Mouse (Mus musculus) right cerebral cortex, postnatal 36 days (tissue): ENCODE results near the gene Plce1.

ENCODE experiments used
- DNase-seq, 2 experiments: peaks; one replicate each; pipeline ENCODE4 v3.0.0; 2022; ENCODE audit warnings: low spot score in 2 of 2, mixed read lengths in 1 of 2

Plce1 gene

DNA sequence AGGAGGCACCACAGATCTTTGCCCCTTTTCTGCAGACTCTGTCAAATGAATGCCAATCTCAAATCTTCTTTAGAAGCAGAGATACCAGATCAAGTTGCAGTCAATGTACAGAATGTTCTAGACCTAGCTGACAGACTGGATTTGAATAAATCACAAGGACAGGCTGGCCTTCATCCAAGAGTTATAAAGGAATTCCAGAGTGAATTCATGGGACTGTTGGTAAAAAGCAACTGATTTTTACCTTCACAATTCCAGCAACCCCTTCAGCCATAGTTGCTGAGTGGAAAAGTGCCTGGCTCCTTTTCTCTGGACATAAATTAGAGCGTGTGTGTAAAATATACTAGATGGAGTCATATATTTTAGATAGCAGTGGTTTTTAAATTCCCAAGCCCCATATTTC is 102.0 kb downstream of the Plce1 start:
- DNase-seq: no peak

GRCm38 (mm10) chr19:38587559-38587958 is 106.7 kb downstream of the Plce1 start:
- no peak for DNase-seq

GRCm38 (mm10) chr19:38589466-38589865 is 108.6 kb downstream of the Plce1 start:
- DNase-seq: no peak

GRCm38 (mm10) chr19:38589941-38590340 is 109.0 kb downstream of the Plce1 start:
- DNase-seq: no peak

DNA sequence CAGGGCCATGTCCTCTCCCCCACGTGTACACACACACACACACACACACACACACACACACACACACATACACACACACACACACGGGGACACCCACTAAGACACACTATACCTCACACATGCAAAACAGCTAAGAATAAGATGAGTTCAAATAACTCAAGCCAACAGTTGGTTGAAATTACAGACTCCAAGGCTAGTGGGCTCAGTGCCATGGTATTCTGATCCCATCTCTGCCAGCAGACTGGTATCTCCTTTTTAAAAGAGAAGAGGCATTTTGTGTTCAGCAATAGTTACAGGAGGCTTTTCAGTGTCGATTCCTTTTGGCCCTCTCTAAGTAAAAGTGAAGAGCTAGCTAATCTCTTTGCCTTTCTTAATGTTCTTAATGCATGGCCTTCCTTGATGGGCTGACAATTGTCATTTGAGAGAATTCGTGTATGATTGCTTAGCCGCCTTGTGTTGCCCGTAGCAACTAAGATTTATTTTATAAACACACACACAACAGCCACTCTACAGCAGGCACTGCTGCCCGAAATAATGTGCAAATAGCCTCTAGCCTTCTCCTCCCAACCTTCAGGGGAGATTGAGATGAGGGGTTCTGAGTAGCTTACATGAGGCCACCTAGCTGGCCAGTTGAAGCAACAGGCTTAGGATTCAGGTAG is 111.8 kb downstream of the Plce1 start:
- no peak for DNase-seq

- no peak for DNase-seq
Measured at GRCm38 (mm10) chr19:38593225-38593897, 112.5 kb downstream of the Plce1 start.

DNA sequence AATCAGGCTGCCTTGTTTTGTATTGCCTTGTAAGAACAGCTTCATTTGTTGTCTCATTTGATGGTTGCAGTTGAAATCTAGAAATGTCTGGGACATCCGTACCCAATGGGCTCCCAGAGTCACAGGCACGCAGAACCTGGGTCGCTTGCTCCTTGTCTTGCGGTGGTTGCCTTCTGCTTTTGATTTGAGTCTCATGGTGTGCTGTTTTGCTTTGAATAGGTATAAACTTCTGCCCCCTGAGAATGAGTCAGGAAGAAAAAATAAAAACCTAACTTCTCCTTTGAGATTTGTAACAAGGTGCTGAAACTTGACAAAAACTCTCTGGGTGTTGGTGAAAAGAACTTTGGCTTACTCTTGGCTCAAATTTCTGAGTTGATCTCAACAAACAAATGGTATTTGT is 115.2 kb downstream of the Plce1 start:
- no peak for DNase-seq

GRCm38 (mm10) chr19:38597392-38597791 is 116.5 kb downstream of the Plce1 start:
- no peak for DNase-seq

GRCm38 (mm10) chr19:38599001-38599400 is 118.1 kb downstream of the Plce1 start:
- no peak for DNase-seq

DNA sequence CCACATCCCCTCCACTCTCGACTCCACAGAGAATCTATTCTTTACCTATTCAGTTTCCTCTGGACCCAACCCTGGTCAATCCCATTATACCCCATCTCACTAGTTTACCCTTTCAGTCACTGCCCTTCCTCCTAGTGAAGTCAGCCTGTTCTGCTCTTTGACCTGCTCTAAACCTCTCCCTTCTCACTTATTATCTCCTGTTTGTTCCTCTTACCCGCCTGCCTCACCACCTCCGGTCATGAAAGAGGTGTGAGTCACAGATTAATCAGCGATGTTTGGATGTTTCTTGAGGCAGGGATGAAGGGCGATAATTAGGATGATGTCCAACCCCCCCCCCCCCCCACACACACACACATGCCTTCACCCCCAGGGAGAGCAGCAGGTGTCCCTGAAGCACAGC is 120.2 kb downstream of the Plce1 start:
- no peak for DNase-seq

DNA sequence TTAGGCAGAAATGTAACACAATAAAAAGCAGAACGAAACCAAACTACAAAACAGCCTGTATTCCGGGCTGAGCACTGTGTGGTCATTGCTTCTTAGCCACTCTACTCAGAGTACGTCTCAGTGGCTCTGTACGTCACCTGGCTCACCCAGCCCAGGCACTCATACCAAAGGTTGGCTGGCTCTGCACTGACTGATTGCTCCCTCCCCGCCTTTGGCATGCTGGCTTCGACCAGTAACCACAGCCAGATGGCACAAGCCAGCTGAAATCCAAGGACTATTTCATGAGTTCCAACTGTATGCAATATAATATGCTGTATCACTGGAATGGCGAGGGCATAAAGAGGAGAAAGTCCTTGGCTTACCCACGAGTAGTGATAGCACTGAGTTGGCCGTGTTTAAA is 121.9 kb downstream of the Plce1 start:
- DNase-seq: no peak

DNA sequence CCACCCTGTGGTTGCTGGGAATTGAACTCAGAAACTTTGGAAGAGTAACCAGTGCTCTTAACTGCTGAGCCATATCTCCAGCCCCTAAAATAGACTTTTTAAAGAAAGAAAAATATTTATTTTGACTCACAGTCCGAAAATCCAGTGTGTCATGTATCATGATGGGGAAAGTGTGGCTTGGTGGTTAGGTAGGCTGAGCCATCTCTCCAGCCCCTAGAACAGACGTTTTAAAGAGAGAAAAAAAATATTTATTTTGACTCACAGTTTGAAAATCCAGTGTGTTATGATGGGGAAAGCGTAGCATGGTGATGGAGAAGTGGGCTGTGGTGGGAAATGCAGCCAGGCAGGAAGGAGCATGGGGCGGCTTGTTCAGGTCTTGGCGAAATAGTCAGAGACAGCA is 126.3 kb downstream of the Plce1 start:
- DNase-seq: no peak

GRCm38 (mm10) chr19:38608951-38609654 is 128.2 kb downstream of the Plce1 start:
- no peak for DNase-seq

DNA sequence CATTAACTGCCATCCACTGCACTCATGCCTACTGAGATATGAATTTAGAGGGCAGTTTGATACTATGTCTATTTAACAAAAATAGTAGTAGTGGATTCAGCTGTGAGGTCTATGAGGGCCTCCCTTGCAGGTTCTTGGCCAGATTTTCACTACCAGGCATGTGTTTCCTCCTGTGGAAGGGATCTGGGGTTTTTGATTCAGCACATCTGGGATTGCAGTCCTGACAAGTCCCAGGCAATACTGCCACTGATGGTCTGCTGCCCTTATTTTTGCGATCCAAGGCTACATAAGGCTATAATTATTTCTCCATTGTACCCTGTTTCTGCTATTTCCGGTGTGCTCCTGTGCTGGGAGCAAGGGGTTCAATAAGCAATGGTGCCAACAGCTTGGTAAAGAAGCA is 129.4 kb downstream of the Plce1 start:
- DNase-seq: no peak

DNA sequence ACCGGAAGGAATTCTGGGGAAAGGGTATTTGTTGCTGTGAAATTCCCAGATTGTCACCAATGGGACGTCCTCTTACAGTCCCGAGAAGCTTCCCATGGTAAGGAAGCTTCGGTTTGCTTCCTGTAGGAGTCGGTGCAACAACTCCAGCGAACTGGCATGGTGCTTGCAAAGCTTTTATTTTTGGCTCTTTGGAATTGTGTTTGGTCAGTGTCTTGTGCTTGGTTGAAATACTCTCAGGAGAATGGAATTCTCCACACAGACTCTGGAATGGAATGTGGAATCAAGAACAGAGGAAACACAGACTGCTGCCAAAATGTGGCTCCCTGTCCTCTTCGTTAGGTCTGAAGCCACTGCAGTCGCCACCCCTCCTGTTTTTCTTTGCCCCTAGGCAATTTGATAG is 129.9 kb downstream of the Plce1 start:
- no peak for DNase-seq

GRCm38 (mm10) chr19:38614067-38614675 is 133.3 kb downstream of the Plce1 start:
- no peak for DNase-seq

DNA sequence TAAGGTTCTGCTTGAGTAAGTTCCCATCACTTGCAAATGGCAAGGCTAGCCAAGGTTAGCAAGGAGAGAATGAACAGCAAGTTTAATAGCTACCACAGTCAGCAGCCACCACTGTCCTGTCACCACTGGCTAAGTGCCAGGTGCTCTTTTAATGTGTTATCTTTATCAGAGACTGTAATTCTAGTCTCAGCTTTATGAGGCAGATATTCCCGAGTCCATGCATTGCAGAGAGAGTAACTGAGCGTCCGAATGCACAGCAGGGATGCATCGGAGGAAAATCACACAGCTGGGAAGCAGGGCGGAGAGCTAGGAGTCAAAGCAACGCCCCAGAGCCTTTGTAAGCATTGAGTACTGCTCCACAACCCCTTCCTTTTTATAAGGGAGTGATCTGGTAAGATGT is 134.4 kb downstream of the Plce1 start:
- no peak for DNase-seq

DNA sequence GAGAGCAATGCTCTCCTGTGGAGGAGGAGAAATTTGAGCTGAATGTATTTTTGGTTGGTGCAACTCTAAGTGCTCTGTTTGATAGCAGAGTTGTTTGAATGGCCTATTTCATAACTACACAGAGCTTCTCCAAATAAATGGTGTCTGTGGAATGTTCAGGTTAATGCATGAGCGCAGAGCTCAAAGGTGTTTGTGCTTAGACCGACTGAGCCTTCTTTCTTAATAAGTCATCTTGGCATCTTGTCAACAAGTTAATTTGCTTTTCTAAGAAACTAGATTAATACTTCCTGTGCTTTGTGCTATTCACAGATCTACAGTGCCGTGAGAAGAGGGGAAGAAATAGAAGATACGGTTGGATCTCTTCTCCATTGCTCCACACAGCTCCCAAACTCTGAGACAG is 139.2 kb downstream of the Plce1 start:
- no peak for DNase-seq

GRCm38 (mm10) chr19:38621546-38621945 is 140.6 kb downstream of the Plce1 start:
- no peak for DNase-seq

DNA sequence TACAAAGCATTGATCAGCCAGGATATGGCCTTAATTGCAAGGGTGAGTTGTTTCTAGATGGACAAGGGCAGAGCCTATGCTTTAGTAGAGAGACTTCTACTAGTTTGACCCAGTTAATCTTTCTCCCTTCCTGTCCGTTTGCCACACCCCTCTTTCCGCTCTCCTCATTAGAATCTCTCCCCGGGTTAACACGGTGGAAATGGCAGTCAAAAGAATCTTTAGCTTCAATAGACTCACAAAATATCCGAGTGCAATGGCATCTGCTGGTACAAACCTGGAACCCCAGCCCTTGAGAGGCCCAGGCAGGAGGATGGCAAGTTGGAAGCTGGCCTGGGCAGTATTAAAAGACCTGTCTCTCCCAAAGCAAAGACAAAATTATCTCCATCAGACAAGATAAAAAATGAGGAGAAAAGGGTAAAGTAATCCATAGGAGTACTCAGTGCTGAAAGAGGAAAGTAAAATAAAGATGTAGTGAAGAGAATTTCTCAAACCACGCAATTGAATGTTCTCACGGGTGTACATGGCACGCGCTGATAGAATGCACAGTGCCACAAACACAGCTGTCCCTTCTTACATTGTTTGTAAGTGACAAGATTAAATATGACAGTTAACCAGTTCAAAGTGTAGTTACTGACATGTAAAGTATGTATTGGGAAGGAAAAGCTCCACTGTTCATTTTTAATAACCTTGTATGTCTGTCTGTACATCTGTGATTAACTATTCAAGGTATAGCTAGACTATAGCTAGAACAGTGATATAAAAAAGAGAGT is 145.5 kb downstream of the Plce1 start:
- no peak for DNase-seq

DNA sequence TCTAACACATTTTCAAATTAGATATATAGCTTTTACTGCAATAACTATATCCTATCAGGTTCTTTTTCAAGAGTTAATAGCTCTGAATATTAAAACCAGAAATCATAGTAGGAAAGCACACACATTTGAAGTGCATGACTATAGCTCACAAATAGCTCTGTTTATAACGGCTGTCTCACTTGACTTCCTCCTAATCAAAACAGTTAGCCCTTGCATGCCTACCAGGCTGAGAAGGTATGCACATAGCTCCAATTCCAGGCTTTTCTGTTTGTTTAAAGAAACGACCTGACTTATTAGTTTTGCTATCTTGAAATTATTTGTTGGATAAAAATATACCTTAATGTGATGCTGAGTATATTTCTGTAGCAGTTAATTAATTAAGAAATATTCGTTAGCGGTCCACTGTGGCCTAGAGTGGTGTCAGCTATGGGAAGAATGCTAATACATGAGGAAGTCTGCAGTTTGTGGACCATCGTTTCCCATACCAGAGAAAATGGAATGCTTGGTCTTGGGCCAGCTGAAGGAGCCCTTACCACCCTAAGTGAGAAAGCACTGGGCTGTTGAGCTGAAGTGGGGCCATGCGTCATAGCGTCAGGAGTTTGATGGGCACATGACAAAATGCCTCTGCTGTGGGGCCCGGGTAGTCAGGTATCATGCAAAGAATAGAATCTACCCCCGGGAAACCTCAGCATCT is 146.3 kb downstream of the Plce1 start:
- no peak for DNase-seq
